In the genomic region with DNA sequence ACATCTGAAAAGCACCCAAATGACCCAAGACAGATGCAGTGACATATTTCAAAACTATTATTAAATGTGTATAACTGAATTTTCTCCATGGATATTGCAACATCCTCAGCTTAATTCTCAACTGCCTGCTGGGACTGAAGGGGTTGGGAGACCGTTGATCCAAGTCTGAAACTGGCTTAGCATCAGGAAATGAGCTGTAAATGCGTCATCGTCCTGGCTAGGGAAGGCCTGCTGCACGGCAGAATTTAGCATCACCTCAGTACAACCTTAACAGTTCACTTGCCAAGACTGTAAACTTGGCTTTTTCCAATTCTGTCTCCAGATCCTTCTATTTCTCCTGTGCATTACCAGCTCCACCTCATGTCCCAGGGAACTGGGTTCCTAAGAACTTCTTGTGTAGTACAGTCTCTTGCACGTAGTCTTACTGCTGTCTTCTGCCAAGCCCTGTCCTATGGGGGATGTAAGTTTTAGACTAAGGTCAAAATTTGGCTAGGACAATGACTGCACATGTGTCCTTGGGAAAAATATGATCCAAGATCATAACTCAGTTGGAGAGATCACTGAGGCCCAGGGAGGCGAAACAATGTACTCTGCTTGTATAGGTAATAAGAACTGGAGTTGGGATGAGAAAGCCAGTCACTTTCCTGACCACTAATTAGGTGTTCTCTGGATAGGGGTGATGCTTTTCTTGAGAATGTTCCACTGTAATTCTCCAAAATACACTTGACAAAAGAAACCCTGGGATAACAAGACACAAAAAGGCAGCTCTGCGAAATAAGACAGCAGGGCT, we compare ENCODE assay signal across 16 mouse cellular contexts.
DNase-seq lines count a peak whose midpoint lies in the region; ATAC-seq and TF ChIP-seq lines count a peak whose summit lies in the region.
"Had no signal": no experiment of that assay in that cellular context is flagged by ENCODE, and none has a peak within 500 bp of the region (broad histone marks: within the 10 kb centered on the region; RNA-seq: fewer than 3 reads in every experiment).

No protein-coding gene starts in this region.

- H3K27ac ChIP-seq in lung, postnatal 0 days (ENCODE audit: low read length), result no peak overlapping the region
- peak overlapping the region; percentile 47 for H3K27ac ChIP-seq in limb, embryonic 15.5 days
- H3K27ac ChIP-seq: embryonic facial prominence, embryonic 13.5 days; limb, embryonic 12.5 days; lung, embryonic 15.5 days had no signal

- H3K9me3 ChIP-seq in lung, postnatal 0 days (ENCODE audit: low read length), result no peaks in the 10 kb centered on the region
- H3K9me3 ChIP-seq in limb, embryonic 15.5 days, result no peaks in the 10 kb centered on the region
- H3K9me3 ChIP-seq: embryonic facial prominence, embryonic 13.5 days; limb, embryonic 12.5 days; lung, embryonic 15.5 days had no signal

- DNase-seq in adrenal gland, postnatal 10 days, result peak; percentile 10
- DNase-seq in adrenal gland, adult 18-20 months (ENCODE audit: low spot score in 2 of 2), result no peak
- peak; percentile 46 for DNase-seq in lung, postnatal 0 days (ENCODE audit: low spot score)
- no peak for DNase-seq in lung, postnatal 36 days
- DNase-seq in gastrocnemius, adult 8-10 months (ENCODE audit: low spot score in 2 of 2), result peak; percentile 1 to 8
- no peak for DNase-seq in cerebellum, adult 18-20 months
- DNase-seq in left cerebral cortex, postnatal 25 days (ENCODE audit: low spot score in 2 of 2), result no peak
- DNase-seq: cerebellum, postnatal 14 days; layer of hippocampus, postnatal 36 days; right cerebral cortex, postnatal 4 days; thymus, postnatal 36 days had no signal

- no peak for TF ChIP-seq CTCF in lung, postnatal 0 days (IDR thresholded peaks at IDR 0.05)

- H3K27me3 ChIP-seq in lung, postnatal 0 days (replicated peaks; ENCODE audit: insufficient read depth, low read length), result no peaks in the 10 kb centered on the region
- H3K27me3 ChIP-seq in limb, embryonic 15.5 days, result no peaks in the 10 kb centered on the region
- H3K27me3 ChIP-seq: embryonic facial prominence, embryonic 13.5 days; limb, embryonic 12.5 days; lung, embryonic 15.5 days had no signal

- intact Hi-C loops in left cerebral cortex, postnatal 25 days (cut with DNase I), result no loop called here

- H3K9ac ChIP-seq in lung, postnatal 0 days (replicated peaks; ENCODE audit: low read depth), result no peak overlapping the region
- H3K9ac ChIP-seq in limb, embryonic 15.5 days, result no peak overlapping the region
- H3K9ac ChIP-seq: embryonic facial prominence, embryonic 13.5 days; limb, embryonic 12.5 days; lung, embryonic 15.5 days had no signal

- no peak overlapping the region for H3K4me2 ChIP-seq in lung, postnatal 0 days (replicated peaks; ENCODE audit: low read depth, low read length)
- H3K4me2 ChIP-seq in limb, embryonic 15.5 days, result no peak overlapping the region
- H3K4me2 ChIP-seq: embryonic facial prominence, embryonic 13.5 days; limb, embryonic 12.5 days; lung, embryonic 15.5 days; midbrain, embryonic 11.5 days had no signal

- TF ChIP-seq EP300 in lung, postnatal 0 days (IDR thresholded peaks at IDR 0.05), result no peak

- peak; percentile 41 for ATAC-seq in lung, postnatal 0 days
- peak; percentile 92 for ATAC-seq in limb, embryonic 15.5 days (ENCODE audit: insufficient number of reproducible peaks, low FRiP score, low TSS enrichment, low read depth)

- 69% methylated on average over 7 of the region's 7 CpGs for WGBS in lung, postnatal 0 days
- 60% methylated on average over 7 of the region's 7 CpGs for WGBS in limb, embryonic 15.5 days

- H3K36me3 ChIP-seq in lung, postnatal 0 days (ENCODE audit: insufficient read depth, low read length), result no peaks in the 10 kb centered on the region
- H3K36me3 ChIP-seq in limb, embryonic 15.5 days, result no peaks in the 10 kb centered on the region
- H3K36me3 ChIP-seq: embryonic facial prominence, embryonic 13.5 days; limb, embryonic 12.5 days; lung, embryonic 15.5 days had no signal

- no peaks in the 10 kb centered on the region for H3K4me1 ChIP-seq in lung, postnatal 0 days (ENCODE audit: insufficient read depth, low read depth, low read length)
- H3K4me1 ChIP-seq in limb, embryonic 15.5 days, result no peaks in the 10 kb centered on the region
- H3K4me1 ChIP-seq: embryonic facial prominence, embryonic 13.5 days; limb, embryonic 12.5 days; lung, embryonic 15.5 days had no signal

- no peak overlapping the region for H3K4me3 ChIP-seq in lung, postnatal 0 days (ENCODE audit: low read depth, low read length)
- no peak overlapping the region for H3K4me3 ChIP-seq in limb, embryonic 15.5 days
- H3K4me3 ChIP-seq: embryonic facial prominence, embryonic 13.5 days; limb, embryonic 12.5 days; lung, embryonic 15.5 days had no signal

Comparison
In these comparisons a context has a peak if more than half of its experiments do, and no peak if none do; other contexts are left out.
1. DNase-seq: peak in adrenal gland, postnatal 10 days (single experiment), lung, postnatal 0 days (single experiment) and gastrocnemius, adult 8-10 months (2 of 2); none in adrenal gland, adult 18-20 months (0 of 2), lung, postnatal 36 days (single experiment), cerebellum, adult 18-20 months (0 of 2) and left cerebral cortex, postnatal 25 days (0 of 2).